Mouse (Mus musculus) heart, adult 2 months (tissue): ENCODE data around the gene Lars2. TPM values are rescaled to one million over a fixed set of nuclear protein-coding genes. Genes with fewer than 3 reads are reported as not detected.
"Not testable (repeated sequence)": the region's sequence is repeated elsewhere in the genome, so short reads cannot be mapped to it uniquely, and the experiment has no call there.

Source experiments
- DNase-seq, 2 experiments: peaks; one replicate each; pipeline ENCODE4 v3.0.0; 2021
- H3K27ac ChIP-seq: fragments of 200-600 bp; 2 replicates; pipeline ENCODE4 v1.8.1; 2022
- H3K27me3 ChIP-seq: fragments of 200-500 bp; 2 replicates; pipeline ENCODE4 v1.6.1; 2012; ENCODE audit warnings: mild to moderate bottlenecking, low read length, inconsistent platforms, mixed read lengths; ENCODE audit not compliant: control insufficient read depth, insufficient read depth
- H3K36me3 ChIP-seq: fragments of 200-500 bp; 2 replicates; pipeline ENCODE4 v1.6.1; 2012; ENCODE audit warnings: low read length, inconsistent platforms; ENCODE audit not compliant: control insufficient read depth, insufficient read depth
- H3K4me1 ChIP-seq: fragments of 200-500 bp; 2 replicates; pipeline ENCODE4 v1.6.1; 2011; ENCODE audit warnings: low read length; ENCODE audit not compliant: control insufficient read depth, insufficient read depth
- H3K4me3 ChIP-seq: fragments of 200-600 bp; 2 replicates; pipeline ENCODE4 v1.8.1; 2022
- H3K79me2 ChIP-seq: fragments of 200-500 bp; replicated peaks from 2 replicates; pipeline ENCODE4 v1.6.1; 2012; ENCODE audit warnings: mild to moderate bottlenecking, inconsistent platforms, low read length, moderate library complexity, mixed read lengths; ENCODE audit not compliant: control insufficient read depth, insufficient read depth
- H3K9ac ChIP-seq: fragments of 200-500 bp; 2 replicates; pipeline ENCODE4 v1.6.1; 2012; ENCODE audit warnings: low read depth, mild to moderate bottlenecking, control low read depth, inconsistent platforms, low read length, mixed read lengths
- CTCF ChIP-seq: fragments of 200-600 bp; IDR thresholded peaks from 2 replicates; pipeline ENCODE4 v1.8.1; 2022; ENCODE audit warnings: antibody characterized with exemption, mild to moderate bottlenecking, moderate library complexity
- EP300 ChIP-seq: fragments of 200-500 bp; IDR thresholded peaks from 2 replicates; pipeline ENCODE4 v1.6.1; 2011; ENCODE audit warnings: low read depth, low read length, control low read depth; ENCODE audit not compliant: insufficient read depth
- POLR2A ChIP-seq: fragments of 200-500 bp; IDR thresholded peaks from 2 replicates; pipeline ENCODE4 v1.6.1; 2011; ENCODE audit warnings: mild to moderate bottlenecking, low read depth, low read length, control low read depth; ENCODE audit not compliant: insufficient read depth
- whole genome bisulfite sequencing: fragments of 180-500 bp; shearing (Covaris S2); methylation state at CpG from one replicate; pipeline ENCODE4 v1.1.7; 2018; 5-methylcytosine and 5-hydroxymethylcytosine counted together
- intact Hi-C: fragments of 180-260 bp; cut with DNase I; formaldehyde crosslinking; loops from one replicate; pipeline ENCODE4 v1.15.1; 2025
- polyA plus RNA-seq: library from polyadenylated mRNA; depleted of rRNA; stranded (reverse); fragments of >200 nt; gene quantifications from 2 replicates; pipeline ENCODE4 v1.2.3, GENCODE M21; 2012
- total RNA-seq, 2 experiments: library from RNA; stranded (reverse); gene quantifications; 2 replicates each; pipeline ENCODE4 v1.2.3; 2021

Lars2 gene
- total and polyA plus RNA-seq, 3 experiments: 147 to 906 (median 397) TPM

- Histone ChIP-seq H3K4me3 (no peak overlapping the region), H3K79me2 (no peaks in the 10 kb centered on the region), H3K9ac (no peak overlapping the region), H3K27ac (no peak overlapping the region), H3K27me3 (no peaks in the 10 kb centered on the region), H3K36me3 (no peaks in the 10 kb centered on the region), H3K4me1 (no peaks in the 10 kb centered on the region)
- WGBS: 93% methylated on average over 3 of the region's 3 CpGs
- no peak for DNase-seq
- TF ChIP-seq EP300 (no peak), CTCF (no peak), POLR2A (no peak)
- intact Hi-C loops: no loop called here
Observed at GRCm38 (mm10) chr9:123386347-123386746, 19.6 kb downstream of the Lars2 start.

GRCm38 (mm10) chr9:123388087-123389007, 21.6 kb downstream of the Lars2 start:
- H3K36me3 ChIP-seq, H3K9ac ChIP-seq, H3K27me3 ChIP-seq, H3K27ac ChIP-seq, H3K4me1 ChIP-seq, H3K4me3 ChIP-seq, DNase-seq, intact Hi-C loops, H3K79me2 ChIP-seq: not testable (repeated sequence)
- WGBS: 93% methylated on average over 10 of the region's 21 CpGs

DNA sequence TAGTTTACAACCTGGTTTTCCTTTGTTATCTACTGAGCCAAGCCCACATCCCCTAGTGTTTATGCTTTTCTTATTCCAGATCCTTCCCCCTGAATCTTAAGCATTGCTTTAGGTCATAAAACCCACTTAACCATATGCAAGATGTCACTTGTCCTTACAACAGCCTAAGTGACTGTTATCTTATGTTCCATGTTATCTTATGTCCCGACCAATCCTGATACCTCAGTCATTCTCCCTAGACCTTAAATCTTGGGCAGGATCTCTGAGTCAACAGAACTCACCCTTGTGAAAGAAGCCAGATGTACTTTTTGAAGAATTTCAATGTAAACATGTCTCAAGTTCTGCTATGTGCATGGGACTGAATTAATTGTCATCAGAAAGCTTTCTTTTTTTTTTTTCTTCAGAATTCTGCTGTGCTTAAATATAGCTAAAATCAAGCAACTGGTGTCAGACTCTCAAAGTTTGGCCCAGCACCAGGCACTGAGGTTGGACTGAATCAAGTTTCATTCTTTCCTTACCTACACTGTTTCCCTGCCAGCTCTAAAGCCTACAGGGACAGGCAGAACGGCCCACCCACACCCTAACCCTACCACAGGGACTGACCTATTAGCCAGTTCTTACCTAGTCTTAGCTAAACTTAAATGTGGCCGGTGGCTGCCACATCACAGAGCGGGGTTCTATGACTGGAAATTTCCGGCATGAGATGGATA, 24.6 kb downstream of the Lars2 start:
- Histone ChIP-seq H3K36me3 (no peaks in the 10 kb centered on the region), H3K9ac (no peak overlapping the region), H3K27me3 (no peaks in the 10 kb centered on the region), H3K4me3 (no peak overlapping the region), H3K27ac (no peak overlapping the region), H3K79me2 (no peaks in the 10 kb centered on the region), H3K4me1 (no peaks in the 10 kb centered on the region)
- TF ChIP-seq POLR2A: no peak
- no peak for TF ChIP-seq CTCF
- TF ChIP-seq EP300: no peak
- DNase-seq: no peak
- intact Hi-C loops: no loop called here
- WGBS: 67% methylated on average over 5 of the region's 5 CpGs

DNA sequence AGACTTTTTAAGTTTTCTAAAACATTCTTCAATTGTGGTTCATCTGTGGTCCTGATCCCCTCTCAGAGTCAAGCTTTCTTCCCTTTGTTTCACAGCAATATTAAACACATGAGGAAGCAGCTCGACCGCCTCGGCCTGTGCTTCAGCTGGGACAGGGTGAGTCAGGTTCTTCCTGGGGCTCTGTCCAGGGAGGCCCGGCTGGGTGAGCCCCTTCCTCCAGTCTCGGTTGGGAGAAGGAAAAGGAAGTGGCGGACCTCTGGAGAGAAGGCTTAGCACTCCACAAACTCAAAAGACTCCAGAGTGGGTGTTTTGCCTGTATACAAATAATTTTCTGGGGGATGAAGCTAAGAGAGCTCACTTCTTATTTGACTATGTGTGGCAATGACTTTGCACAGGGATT, 28.1 kb downstream of the Lars2 start:
- Histone ChIP-seq H3K27ac (no peak overlapping the region), H3K9ac (no peak overlapping the region), H3K27me3 (no peaks in the 10 kb centered on the region), H3K4me3 (no peak overlapping the region), H3K36me3 (no peaks in the 10 kb centered on the region), H3K4me1 (no peaks in the 10 kb centered on the region), H3K79me2 (no peaks in the 10 kb centered on the region)
- 53% methylated on average over 6 of the region's 6 CpGs for WGBS
- intact Hi-C loops: no loop called here
- TF ChIP-seq EP300 (no peak), CTCF (no peak)
- DNase-seq: no peak

DNA sequence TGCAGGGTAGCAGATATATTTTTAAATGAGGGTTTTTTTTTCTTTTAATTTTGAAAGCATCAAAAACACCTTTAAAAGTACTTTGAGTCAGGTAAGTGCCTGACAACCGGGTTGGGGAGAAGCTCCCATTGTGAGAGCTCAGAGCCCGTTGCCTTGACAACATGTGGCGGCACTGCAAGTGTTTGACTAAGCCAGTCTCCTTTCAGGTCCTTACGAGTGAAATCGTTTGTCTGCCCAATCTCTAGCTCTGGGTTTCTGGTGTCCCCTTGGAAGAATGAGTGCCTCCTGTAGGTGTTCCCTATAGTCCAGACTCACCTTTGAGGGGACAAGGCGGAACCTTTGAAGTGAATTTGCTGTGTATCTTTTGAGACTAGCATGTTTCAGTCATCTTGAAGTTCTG, 31.0 kb downstream of the Lars2 start:
- TF ChIP-seq CTCF (no peak), POLR2A (no peak), EP300 (no peak)
- 87% methylated on average over 6 of the region's 6 CpGs for WGBS
- DNase-seq: no peak
- Histone ChIP-seq H3K79me2 (no peaks in the 10 kb centered on the region), H3K9ac (no peak overlapping the region), H3K36me3 (no peaks in the 10 kb centered on the region), H3K4me1 (no peaks in the 10 kb centered on the region), H3K4me3 (no peak overlapping the region), H3K27me3 (no peaks in the 10 kb centered on the region), H3K27ac (no peak overlapping the region)
- intact Hi-C loops: no loop called here

- H3K4me1 ChIP-seq: no peaks in the 10 kb centered on the region
- intact Hi-C loops: no loop called here
- H3K9ac ChIP-seq: no peak overlapping the region
- no peak overlapping the region for H3K27ac ChIP-seq
- no peaks in the 10 kb centered on the region for H3K36me3 ChIP-seq
- no peak for TF ChIP-seq POLR2A
- no peak for TF ChIP-seq CTCF
- no peak for TF ChIP-seq EP300
- no peak for DNase-seq
- H3K79me2 ChIP-seq: no peaks in the 10 kb centered on the region
- no peak overlapping the region for H3K4me3 ChIP-seq
- 77% methylated on average over 3 of the region's 3 CpGs for WGBS
- no peaks in the 10 kb centered on the region for H3K27me3 ChIP-seq
Observed at GRCm38 (mm10) chr9:123402215-123402614, 35.5 kb downstream of the Lars2 start.
